Mouse (Mus musculus) heart, postnatal 0 days (tissue): ENCODE measurements around the gene Ggact.

Experiments used
- CTCF ChIP-seq: IDR thresholded peaks from 2 replicates; pipeline ENCODE4 v1.5.1; 2016; ENCODE audit warnings: antibody characterized with exemption, control low read depth, low read depth
- EP300 ChIP-seq: IDR thresholded peaks from 2 replicates; pipeline ENCODE4 v1.6.1; 2016; ENCODE audit warnings: antibody characterized with exemption, low read depth

GRCm38 (mm10) chr14:122876723-122877122 lies 36.8 kb downstream of the Ggact start:
- TF ChIP-seq CTCF (no peak), EP300 (no peak)
